In genomic region chr7:110998887-110999827, GRCm38 (mm10) we compare ENCODE assay signal across 1 mouse cellular context.
TF ChIP-seq lines count a peak whose summit lies in the region.

No protein-coding gene starts in this region.

TF ChIP-seq in MEL, 35 proteins besides CTCF, POLR2A, EP300 and RAD21 (continued from another document):
- TF ChIP-seq MYC (IDR thresholded peaks at IDR 0.05; ENCODE audit: low read depth, low read length) (no peak), MAZ (IDR thresholded peaks at IDR 0.05; ENCODE audit: low read depth, low read length) (no peak), NRF1 (IDR thresholded peaks at IDR 0.05; ENCODE audit: insufficient read depth, low read depth, low read length, poor library complexity, severe bottlenecking) (no peak), NELFE (IDR thresholded peaks at IDR 0.05; ENCODE audit: low read depth, low read length) (no peak), MAFK (IDR thresholded peaks at IDR 0.05; ENCODE audit: borderline replicate concordance, low read depth, low read length) (no peak), USF1 (IDR thresholded peaks at IDR 0.05; ENCODE audit: low read depth, low read length) (no peak), ZMIZ1 (IDR thresholded peaks at IDR 0.05; ENCODE audit: low read depth, low read length) (no peak), JUND (IDR thresholded peaks at IDR 0.05; ENCODE audit: low read depth, low read length) (no peak), POLR2AphosphoS2 (IDR thresholded peaks at IDR 0.05; ENCODE audit: low read length) (no peak), BHLHE40 (IDR thresholded peaks at IDR 0.05; ENCODE audit: borderline replicate concordance, low read depth, low read length) (no peak), ZC3H11A (IDR thresholded peaks at IDR 0.05; ENCODE audit: low read depth, low read length) (no peak), MAX (IDR thresholded peaks at IDR 0.05; ENCODE audit: low read length) (0 out of 2 replicates have a peak, but pooled peaks have one; percentile 12), MXI1 (IDR thresholded peaks at IDR 0.05; ENCODE audit: low read depth, low read length) (0 out of 2 replicates have a peak, but pooled peaks have one; percentile 34)
